Mouse (Mus musculus) embryonic stem cell, embryonic (primary cell): ENCODE results near the gene Cldn20.

Source experiments
- CTCF ChIA-PET, 4 experiments: fragments of 300-600 bp in 2 of 4; fragments of 350-600 bp in 2 of 4; sonication (Branson Sonifier 250); formaldehyde crosslinking; loops; one replicate each; lab custom pipeline; 2022; ENCODE audit warnings: inconsistent platforms in 2 of 4; lab: Charles Lee
- POLR2A ChIA-PET, 4 experiments: fragments of 300-600 bp in 2 of 4; fragments of 350-600 bp in 2 of 4; sonication (Branson Sonifier 250); formaldehyde crosslinking; loops; one replicate each; lab custom pipeline; 2022; ENCODE audit warnings: antibody characterized with exemption in 4 of 4, inconsistent platforms in 1 of 4; lab: Charles Lee

The Cldn20 gene

GRCm38 (mm10) chr17:3532254-3532653, at the start of gene Cldn20:
Gene Cldn20 (plus strand): TSS chr17:3532554.
- POLR2A ChIA-PET, result interaction anchor here in 3 of 4 experiments (0.6 to 2.7 kb wide), 6 partner anchors 15 to 311 kb away, joined by 4 to 12 read pairs (median 8); partner anchors contain the start of gene Tfb1m (in 3 of the 3)
- CTCF ChIA-PET, result interaction anchor here in 3 of 4 experiments (0.7 to 1.6 kb wide), 8 partner anchors 16 to 83 kb away, joined by 3 to 5 read pairs (median 3); no protein-coding TSS in a partner anchor

- ChIA-PET POLR2A (interaction anchor here in 1 of 4 experiments (1.7 kb wide), 1 partner anchor 12 kb away, joined by 3 read pairs; no protein-coding TSS in a partner anchor), CTCF (interaction anchor here in 3 of 4 experiments (0.7 to 1.6 kb wide), 3 partner anchors 15 to 70 kb away, joined by 3 to 9 read pairs (median 4); no protein-coding TSS in a partner anchor)
Observed at GRCm38 (mm10) chr17:3483091-3483490, 49.3 kb upstream of the Cldn20 start.

GRCm38 (mm10) chr17:3485851-3486250, 46.5 kb upstream of the Cldn20 start:
- ChIA-PET POLR2A (no interaction called here), CTCF (interaction anchor here in 1 of 4 experiments (0.6 kb wide), 1 partner anchor 690 kb away, joined by 3 read pairs; no protein-coding TSS in a partner anchor)

GRCm38 (mm10) chr17:3487211-3487610, 45.1 kb upstream of the Cldn20 start:
- ChIA-PET POLR2A (interaction anchor here in 1 of 4 experiments (0.8 kb wide), 1 partner anchor 11 kb away, joined by 4 read pairs; no protein-coding TSS in a partner anchor), CTCF (interaction anchor here in 3 of 4 experiments (0.9 to 4.4 kb wide), 4 partner anchors 11 to 23 kb away, joined by 3 to 16 read pairs (median 4); no protein-coding TSS in a partner anchor)

GRCm38 (mm10) chr17:3487721-3488601, 44.4 kb upstream of the Cldn20 start:
- POLR2A ChIA-PET, result interaction anchor here in 3 of 4 experiments (0.5 to 1.4 kb wide), 5 partner anchors 10 to 324 kb away, joined by 3 to 4 read pairs (median 3); no protein-coding TSS in a partner anchor
- CTCF ChIA-PET, result interaction anchor here (0.9 to 4.4 kb wide), 6 partner anchors 10 to 22 kb away, joined by 3 to 16 read pairs (median 6); no protein-coding TSS in a partner anchor

- CTCF ChIA-PET, result interaction anchor here in 3 of 4 experiments (1.1 to 4.4 kb wide), 4 partner anchors 8 to 39 kb away, joined by 3 to 16 read pairs (median 5); no protein-coding TSS in a partner anchor
- POLR2A ChIA-PET, result interaction anchor here in 2 of 4 experiments (0.5 to 1.4 kb wide), 4 partner anchors 20 to 694 kb away, joined by 3 to 8 read pairs (median 4); no protein-coding TSS in a partner anchor
Observed at GRCm38 (mm10) chr17:3490216-3490895, 42.0 kb upstream of the Cldn20 start.

GRCm38 (mm10) chr17:3491065-3491464, 41.3 kb upstream of the Cldn20 start:
- POLR2A ChIA-PET, result interaction anchor here in 1 of 4 experiments (1.4 kb wide), 1 partner anchor 19 kb away, joined by 3 read pairs; no protein-coding TSS in a partner anchor
- CTCF ChIA-PET, result interaction anchor here in 1 of 4 experiments (1.2 kb wide), 1 partner anchor 40 kb away, joined by 3 read pairs; no protein-coding TSS in a partner anchor

- ChIA-PET POLR2A (no interaction called here), CTCF (no interaction called here)
Observed at GRCm38 (mm10) chr17:3491667-3492066, 40.7 kb upstream of the Cldn20 start.

GRCm38 (mm10) chr17:3495576-3495975, 36.8 kb upstream of the Cldn20 start:
- POLR2A ChIA-PET, result no interaction called here
- CTCF ChIA-PET, result no interaction called here

- CTCF ChIA-PET, result no interaction called here
- POLR2A ChIA-PET, result interaction anchor here in 2 of 4 experiments (0.6 to 1.3 kb wide), 2 partner anchors 35 to 483 kb away, joined by 3 read pairs; no protein-coding TSS in a partner anchor
Observed at GRCm38 (mm10) chr17:3496080-3496479, 36.3 kb upstream of the Cldn20 start.

GRCm38 (mm10) chr17:3498086-3498485, 34.3 kb upstream of the Cldn20 start:
- CTCF ChIA-PET, result interaction anchor here (0.6 to 1.8 kb wide), 63 partner anchors 9 to 1870 kb away, joined by 3 to 36 read pairs (median 4); partner anchors contain the start of genes Tfb1m (in 2 of the 4) and Cldn20 (in 1 of the 4)
- POLR2A ChIA-PET, result interaction anchor here (0.6 to 1.7 kb wide), 9 partner anchors 11 to 413 kb away, joined by 3 to 6 read pairs (median 4); no protein-coding TSS in a partner anchor

- ChIA-PET CTCF (interaction anchor here (0.6 to 1.8 kb wide), 55 partner anchors 8 to 1869 kb away, joined by 3 to 36 read pairs (median 4); partner anchors contain the start of genes Tfb1m (in 2 of the 4) and Cldn20 (in 1 of the 4)), POLR2A (interaction anchor here (0.6 to 1.7 kb wide), 7 partner anchors 11 to 414 kb away, joined by 3 to 6 read pairs (median 4); no protein-coding TSS in a partner anchor)
Observed at GRCm38 (mm10) chr17:3498580-3498979, 33.8 kb upstream of the Cldn20 start.

- ChIA-PET CTCF (interaction anchor here in 2 of 4 experiments (1.0 to 2.0 kb wide), 2 partner anchors 10 to 48 kb away, joined by 4 to 9 read pairs; no protein-coding TSS in a partner anchor), POLR2A (interaction anchor here in 1 of 4 experiments (0.5 kb wide), 1 partner anchor 18 kb away, joined by 5 read pairs; no protein-coding TSS in a partner anchor)
Observed at GRCm38 (mm10) chr17:3499468-3499867, 32.9 kb upstream of the Cldn20 start.

- ChIA-PET POLR2A (interaction anchor here in 1 of 4 experiments (0.5 kb wide), 1 partner anchor 18 kb away, joined by 5 read pairs; no protein-coding TSS in a partner anchor), CTCF (interaction anchor here in 2 of 4 experiments (1.0 to 2.0 kb wide), 4 partner anchors 10 to 51 kb away, joined by 3 to 9 read pairs (median 4); no protein-coding TSS in a partner anchor)
Observed at GRCm38 (mm10) chr17:3500076-3500475, 32.3 kb upstream of the Cldn20 start.

GRCm38 (mm10) chr17:3500936-3501335, 31.4 kb upstream of the Cldn20 start:
- POLR2A ChIA-PET, result interaction anchor here in 1 of 4 experiments (1.4 to 1.6 kb wide), 2 partner anchors 30 to 56 kb away, joined by 3 to 5 read pairs; partner anchors contain the start of gene Tfb1m
- CTCF ChIA-PET, result interaction anchor here in 1 of 4 experiments (1.3 to 2.0 kb wide), 3 partner anchors 9 to 52 kb away, joined by 3 to 9 read pairs (median 5); no protein-coding TSS in a partner anchor

GRCm38 (mm10) chr17:3505711-3506110, 26.6 kb upstream of the Cldn20 start:
- POLR2A ChIA-PET, result interaction anchor here in 3 of 4 experiments (0.6 to 1.5 kb wide), 7 partner anchors 29 to 586 kb away, joined by 3 to 4 read pairs (median 3); partner anchors contain the start of gene Tfb1m (in 1 of the 3)
- CTCF ChIA-PET, result no interaction called here

- ChIA-PET CTCF (interaction anchor here in 3 of 4 experiments (0.6 to 2.3 kb wide), 5 partner anchors 8 to 55 kb away, joined by 4 to 7 read pairs (median 5); no protein-coding TSS in a partner anchor), POLR2A (interaction anchor here in 1 of 4 experiments (0.8 to 1.3 kb wide), 3 partner anchors 13 to 48 kb away, joined by 3 to 4 read pairs (median 3); no protein-coding TSS in a partner anchor)
Observed at GRCm38 (mm10) chr17:3506508-3506907, 25.8 kb upstream of the Cldn20 start.
